Mouse (Mus musculus) 3T3-L1 (cell line): ENCODE results near the gene N4bp2l1.

ENCODE experiments used
- DNase-seq: peaks from one replicate; pipeline ENCODE4 v3.0.0-alpha.2; 2015; ENCODE audit warnings: low read depth, low spot score

N4bp2l1 gene

GRCm38 (mm10) chr5:150566971-150567370 lies 30.0 kb downstream of the N4bp2l1 start:
- DNase-seq = no peak

DNA sequence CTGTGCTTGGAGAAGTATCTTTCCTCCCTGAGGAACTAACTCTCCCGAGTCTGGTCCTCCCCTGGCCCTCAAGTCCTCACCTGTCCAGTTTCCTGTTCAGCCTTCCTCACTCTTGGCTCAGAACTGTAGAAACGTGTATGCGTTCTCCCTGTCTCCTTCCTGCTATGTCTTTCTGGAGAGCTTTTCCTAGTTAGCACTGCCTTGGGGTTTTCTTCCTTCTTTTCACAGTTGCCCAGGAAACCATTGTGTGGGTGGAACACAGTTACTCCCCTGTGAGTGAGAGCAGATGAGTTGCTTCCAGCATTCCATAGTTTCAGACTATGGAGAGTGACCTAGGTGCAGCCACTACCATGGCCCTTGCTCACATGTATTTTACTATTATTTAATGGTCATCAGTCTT lies 30.8 kb downstream of the N4bp2l1 start:
- peak; percentile 21 for DNase-seq

DNA sequence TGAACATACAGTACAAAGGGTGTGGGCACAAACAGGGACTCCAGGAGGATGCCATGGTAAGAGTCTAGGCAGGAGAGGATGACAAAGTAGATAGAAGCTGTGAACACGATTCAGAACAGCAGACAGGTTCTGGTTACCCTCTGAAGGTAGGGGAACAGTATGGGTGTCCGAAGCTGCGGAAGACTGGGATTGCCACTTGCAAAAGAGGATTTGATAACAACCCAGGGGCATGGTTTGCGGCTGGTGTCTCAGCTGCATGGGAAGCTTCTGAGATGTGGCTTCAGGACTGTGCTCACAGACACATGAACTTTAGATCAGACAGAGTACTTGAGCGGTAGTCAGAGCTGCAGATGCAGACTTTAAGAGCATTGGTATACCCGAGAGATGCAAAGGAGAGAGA lies 32.6 kb downstream of the N4bp2l1 start:
- DNase-seq = no peak

GRCm38 (mm10) chr5:150561783-150562182 lies 35.2 kb downstream of the N4bp2l1 start:
- DNase-seq = no peak

- no peak for DNase-seq
Observed at GRCm38 (mm10) chr5:150561376-150561775, 35.6 kb downstream of the N4bp2l1 start.

GRCm38 (mm10) chr5:150560851-150561250 lies 36.1 kb downstream of the N4bp2l1 start:
- no peak for DNase-seq

GRCm38 (mm10) chr5:150559519-150560103 lies 37.4 kb downstream of the N4bp2l1 start:
- DNase-seq = no peak

DNA sequence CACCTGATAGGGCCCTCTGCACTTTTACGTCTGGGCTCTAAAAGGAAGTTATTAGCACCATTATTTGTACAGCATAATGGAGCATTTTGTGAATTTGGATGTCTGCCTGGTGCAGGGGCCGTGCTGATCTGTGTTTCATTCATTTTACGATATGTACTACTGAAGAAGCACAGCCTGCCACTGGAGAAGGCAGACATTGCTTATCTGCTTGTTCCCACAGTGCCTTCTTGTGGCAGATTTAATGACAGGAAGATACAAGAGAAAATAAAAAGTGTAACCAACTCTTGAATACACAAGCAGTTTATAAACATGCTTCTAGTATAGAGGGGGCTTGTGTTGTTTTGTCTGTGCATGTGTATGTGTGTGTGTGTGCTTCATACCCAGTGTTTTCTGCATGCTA lies 45.4 kb downstream of the N4bp2l1 start:
- no peak for DNase-seq

DNA sequence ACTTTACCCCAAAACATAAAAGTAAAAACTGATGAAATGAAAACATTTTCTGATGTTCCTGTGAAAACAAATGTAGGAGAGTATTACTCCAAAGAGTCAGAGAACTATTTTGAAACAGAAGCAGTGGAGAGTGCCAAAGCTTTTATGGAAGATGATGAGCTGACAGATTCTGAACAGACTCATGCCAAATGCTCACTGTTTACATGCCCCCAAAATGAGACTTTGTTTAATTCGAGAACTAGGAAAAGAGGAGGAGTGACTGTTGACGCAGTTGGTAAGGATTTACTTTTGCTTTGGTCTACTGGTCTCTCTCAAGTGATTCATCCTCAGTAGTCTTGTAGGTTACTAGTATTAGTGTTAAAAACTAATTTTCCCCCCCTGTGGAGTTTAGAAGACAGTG lies 53.8 kb downstream of the N4bp2l1 start:
- no peak for DNase-seq

- no peak for DNase-seq
Observed at GRCm38 (mm10) chr5:150541302-150541701, 55.7 kb downstream of the N4bp2l1 start.

DNA sequence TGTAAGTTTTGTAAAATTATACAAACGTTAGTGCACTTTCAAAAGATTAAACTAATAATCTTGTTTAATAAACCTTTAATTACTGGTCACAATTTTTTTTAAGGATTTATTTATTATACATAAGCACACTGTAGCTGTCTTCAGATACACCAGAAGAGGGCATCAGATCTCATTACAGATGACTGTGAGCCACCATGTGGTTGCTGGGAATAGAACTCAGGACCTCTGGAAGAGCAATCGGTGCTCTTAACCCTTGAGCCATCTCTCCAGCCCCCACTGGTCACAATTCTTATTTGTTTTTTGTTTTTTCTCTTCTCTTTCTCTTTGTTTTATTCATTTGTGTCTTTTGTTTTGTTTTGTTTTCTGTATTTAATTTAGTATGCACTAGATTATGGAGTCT lies 71.7 kb downstream of the N4bp2l1 start:
- no peak for DNase-seq

DNA sequence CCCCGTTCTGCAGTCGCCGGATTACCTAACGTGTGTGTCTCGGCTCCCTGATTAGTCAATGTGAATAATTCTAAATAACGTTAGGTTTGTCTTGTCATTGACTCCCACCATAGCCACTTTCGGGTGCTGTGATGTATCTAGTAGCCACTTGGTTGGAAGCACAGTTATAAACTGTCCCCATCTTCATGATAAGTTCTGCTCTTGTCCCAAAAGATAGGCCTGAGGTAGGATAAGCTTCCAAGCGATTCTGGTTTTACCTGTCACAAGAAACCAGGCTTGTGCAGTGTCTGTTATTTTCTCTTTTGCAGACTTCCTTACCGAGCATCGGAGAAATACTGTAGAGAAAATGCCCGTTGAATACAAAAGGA lies 74.1 kb downstream of the N4bp2l1 start:
- peak; percentile 47 for DNase-seq

DNA sequence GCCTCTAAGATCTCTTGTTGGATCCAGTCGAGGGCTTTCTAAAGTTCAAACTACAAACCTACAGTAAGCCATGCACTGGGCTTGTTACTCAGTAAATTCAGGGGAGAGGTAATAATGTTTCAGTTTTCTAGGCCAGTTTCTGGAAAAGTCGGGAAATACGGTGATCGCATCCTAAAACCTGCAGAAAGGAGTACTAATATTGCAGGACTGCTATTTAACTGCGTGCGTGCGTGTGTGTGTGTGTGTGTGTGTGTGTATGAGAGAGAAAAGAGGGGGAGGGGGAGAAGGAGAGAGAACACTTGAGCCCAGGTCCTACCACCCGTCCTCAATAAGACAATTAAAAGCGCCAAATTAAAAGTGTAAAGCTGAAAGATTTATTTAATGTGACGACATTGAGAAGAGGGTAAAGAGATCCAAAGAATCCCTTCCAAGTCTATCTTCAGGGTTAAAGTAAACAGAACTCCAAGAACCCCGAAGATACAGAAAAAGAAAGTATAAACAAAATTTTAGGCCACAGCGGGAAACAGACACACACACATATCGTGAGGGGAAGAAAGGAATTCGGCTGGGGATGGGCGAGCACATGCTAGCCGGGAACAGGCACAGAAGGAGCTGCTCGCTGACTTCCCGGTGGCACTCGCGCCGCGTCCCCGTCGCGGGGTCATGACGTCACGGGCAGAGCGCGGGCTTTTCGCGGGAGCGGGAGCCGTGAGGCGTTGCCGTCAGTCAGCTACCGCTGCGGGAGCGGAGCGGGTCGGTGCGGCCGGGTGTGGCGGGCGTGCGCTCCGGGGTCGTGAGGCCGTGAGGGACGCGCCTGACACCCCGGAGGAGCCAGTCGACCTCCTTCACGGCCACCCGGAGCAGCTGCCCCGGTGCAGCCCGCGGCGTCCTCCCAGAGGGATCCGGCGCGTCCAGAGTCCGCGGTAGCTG lies 74.8 kb downstream of the N4bp2l1 start, which contains the start of gene Brca2:
TSS of gene Brca2 (plus strand) at position 694 of the 930 bp plus-strand sequence.
- peak; percentile 87 for DNase-seq
